Mouse (Mus musculus) liver, embryonic 14.5 days (tissue): ENCODE data around the gene 4930442H23Rik. TPM values are rescaled to one million over a fixed set of nuclear protein-coding genes. Genes with fewer than 3 reads are reported as not detected.
"Not testable (repeated sequence)": the region's sequence is repeated elsewhere in the genome, so short reads cannot be mapped to it uniquely, and the experiment has no call there.

ENCODE experiments used
- ATAC-seq: fragments of 200-750 bp; cut with Nextera tagmentation; 2 replicates; pipeline ENCODE4 v1.8.0; 2017; ENCODE audit warnings: moderate number of reproducible peaks, mild to moderate bottlenecking, moderate library complexity; ENCODE audit not compliant: insufficient read depth
- DNase-seq, 3 experiments: peaks; one replicate each; pipeline ENCODE4 v3.0.0-alpha.2; 2012 to 2013; ENCODE audit warnings: low read depth in 3 of 3, low spot score in 3 of 3
- H3K27ac ChIP-seq: fragments of 300-500 bp; sonication (generic); 2 replicates; pipeline ENCODE4 v1.5.1; 2014; ENCODE audit warnings: moderate library complexity, mild to moderate bottlenecking, control low read depth, inconsistent platforms
- H3K27me3 ChIP-seq: fragments of 300-500 bp; sonication (generic); 2 replicates; pipeline ENCODE4 v1.6.1; 2014; ENCODE audit warnings: mild to moderate bottlenecking, low read length, moderate library complexity; ENCODE audit not compliant: control insufficient read depth, insufficient read depth
- H3K36me3 ChIP-seq: fragments of 300-500 bp; sonication (generic); replicated peaks from 2 replicates; pipeline ENCODE4 v1.6.1; 2014; ENCODE audit warnings: low read depth; ENCODE audit not compliant: control insufficient read depth, insufficient read depth
- H3K4me1 ChIP-seq, 2 experiments: fragments of 200-500 bp in 1 of 2; fragments of 300-500 bp in 1 of 2; sonication (generic) in 1 of 2; replicated peaks; 2 replicates each; pipeline ENCODE4 v1.6.1; 2012 to 2014; ENCODE audit warnings: antibody characterized with exemption in 1 of 2, inconsistent platforms in 1 of 2, low read length in 1 of 2; ENCODE audit not compliant: control insufficient read depth in 2 of 2, insufficient read depth in 2 of 2
- H3K4me2 ChIP-seq: fragments of 300-500 bp; sonication (generic); 2 replicates; pipeline ENCODE4 v1.6.1; 2014; ENCODE audit warnings: low read depth, mild to moderate bottlenecking, control low read depth, moderate library complexity
- H3K4me3 ChIP-seq, 2 experiments: fragments of 200-500 bp in 1 of 2; fragments of 300-500 bp in 1 of 2; sonication (generic) in 1 of 2; 2 replicates each; pipeline ENCODE4 v1.5.1; 2012 to 2014; ENCODE audit warnings: low read depth in 2 of 2, low read length in 2 of 2, mild to moderate bottlenecking in 2 of 2, control low read depth in 1 of 2, inconsistent platforms in 1 of 2, moderate library complexity in 1 of 2; ENCODE audit not compliant: insufficient read depth in 1 of 2
- H3K9ac ChIP-seq: fragments of 300-500 bp; sonication (generic); replicated peaks from 2 replicates; pipeline ENCODE4 v1.6.1; 2014; ENCODE audit warnings: mild to moderate bottlenecking, control low read depth, moderate library complexity
- H3K9me3 ChIP-seq: fragments of 300-500 bp; sonication (generic); 2 replicates; pipeline ENCODE4 v1.6.1; 2016; ENCODE audit warnings: low read length, mixed read lengths; ENCODE audit not compliant: control insufficient read depth
- CTCF ChIP-seq: IDR thresholded peaks from 2 replicates; pipeline ENCODE4 v1.5.1; 2016; ENCODE audit warnings: antibody characterized with exemption, low read depth, control low read depth
- EP300 ChIP-seq: IDR thresholded peaks from 2 replicates; pipeline ENCODE4 v1.6.1; 2016; ENCODE audit warnings: antibody characterized with exemption, low read depth
- WGBS: fragments of 180-500 bp; shearing (Covaris S2); extraction: QIAGEN DNeasy Blood & Tissue Kit; methylation state at CpG from one replicate; pipeline ENCODE4 v1.1.7; 2014; ENCODE audit not compliant: insufficient replicate concordance; 5-methylcytosine and 5-hydroxymethylcytosine counted together
- polyA plus RNA-seq, 2 experiments: library from polyadenylated mRNA; depleted of rRNA in 1 of 2; stranded (reverse) in 1 of 2; unstranded in 1 of 2; fragments of >200 nt; fragmentation: Nextera tagmentation in 1 of 2; extraction: Ambion mirVana in 1 of 2; gene quantifications; 2 replicates each; pipeline versions ENCODE4 v1.2.1 to v1.2.3; 2012 to 2014

4930442H23Rik gene
- polyA plus RNA-seq, 2 experiments: not detected

GRCm38 (mm10) chr10:81182336-81183333 is 1.0 kb downstream of the 4930442H23Rik start, which contains the start of gene Dapk3:
Gene Dapk3 (plus strand): TSS chr10:81183005.
- TF ChIP-seq CTCF (0 out of 2 replicates have a peak, but pooled peaks have one; percentile 25), EP300 (0 out of 2 replicates have a peak, but pooled peaks have one; percentile 57)
- Histone ChIP-seq H3K9ac (peak within 1 kb of the TSS; percentile 60), H3K27ac (no peak within 1 kb of the TSS; the same call in 1 of the 2 replicates), H3K4me3 (peak within 1 kb of the TSS; percentile 65 to 68), H3K9me3 (no peaks in the 10 kb centered on the region), H3K36me3 (peaks cover 54% of the 10 kb centered on the region), H3K4me2 (peak within 1 kb of the TSS; percentile 70), H3K4me1 (peaks cover 2 to 7% of the 10 kb centered on the region in 2 experiments; a peak in 3 of 4 replicates), H3K27me3 (no peaks in the 10 kb centered on the region)
- DNase-seq: peak; percentile 99 to 100 (median 100)
- 4% methylated on average over 53 of the region's 53 CpGs for WGBS
- ATAC-seq: peak; percentile 93

- not testable (repeated sequence) for H3K27me3 ChIP-seq, H3K9me3 ChIP-seq, ATAC-seq, H3K4me2 ChIP-seq, H3K4me1 ChIP-seq, H3K4me3 ChIP-seq, H3K9ac ChIP-seq, DNase-seq, H3K27ac ChIP-seq
- 78% methylated on average over 12 of the region's 12 CpGs for WGBS
- H3K36me3 ChIP-seq: peaks cover 60% of the 10 kb centered on the region
Observed at GRCm38 (mm10) chr10:81181860-81182259, 1.8 kb downstream of the 4930442H23Rik start.

- H3K27me3 ChIP-seq: no peaks in the 10 kb centered on the region
- 87% methylated on average over 13 of the region's 13 CpGs for WGBS
- peaks cover 60% of the 10 kb centered on the region for H3K36me3 ChIP-seq
- ATAC-seq: no peak
- no peak for DNase-seq
- H3K4me3 ChIP-seq: no peak overlapping the region
- TF ChIP-seq CTCF (no peak), EP300 (no peak)
- H3K27ac ChIP-seq: no peak overlapping the region
- H3K4me2 ChIP-seq: no peak overlapping the region
- no peak overlapping the region for H3K9ac ChIP-seq
- peaks cover 2 to 9% of the 10 kb centered on the region in 2 experiments for H3K4me1 ChIP-seq
- H3K9me3 ChIP-seq: no peaks in the 10 kb centered on the region
Observed at GRCm38 (mm10) chr10:81180946-81181345, 2.7 kb downstream of the 4930442H23Rik start.

- Histone ChIP-seq H3K9me3 (no peaks in the 10 kb centered on the region), H3K9ac (no peak overlapping the region), H3K36me3 (peaks cover 58% of the 10 kb centered on the region), H3K4me3 (no peak overlapping the region), H3K27me3 (no peaks in the 10 kb centered on the region), H3K4me2 (no peak overlapping the region; the same call in 1 of the 2 replicates), H3K27ac (no peak overlapping the region), H3K4me1 (peaks cover 7 to 18% of the 10 kb centered on the region in 2 experiments)
- ATAC-seq (no peak), DNase-seq (no peak)
- 85% methylated on average over 32 of the region's 32 CpGs for WGBS
- TF ChIP-seq EP300 (no peak), CTCF (peak; percentile 48)
Observed at GRCm38 (mm10) chr10:81179451-81180342, 4.0 kb downstream of the 4930442H23Rik start.
